Mouse (Mus musculus): Measurements from ENCODE around the gene Pds5b. TPM values are rescaled to one million over a fixed set of nuclear protein-coding genes. Genes with fewer than 3 reads are reported as not detected.

Gene Pds5b
- polyA plus RNA-seq, 1 experiment from 2014 or later: 29.1 TPM

- H3K27ac ChIP-seq (replicated peaks): no peak overlapping the region
Measured at GRCm38 (mm10) chr5:150789039-150789438, 115.5 kb downstream of the Pds5b start.

DNA sequence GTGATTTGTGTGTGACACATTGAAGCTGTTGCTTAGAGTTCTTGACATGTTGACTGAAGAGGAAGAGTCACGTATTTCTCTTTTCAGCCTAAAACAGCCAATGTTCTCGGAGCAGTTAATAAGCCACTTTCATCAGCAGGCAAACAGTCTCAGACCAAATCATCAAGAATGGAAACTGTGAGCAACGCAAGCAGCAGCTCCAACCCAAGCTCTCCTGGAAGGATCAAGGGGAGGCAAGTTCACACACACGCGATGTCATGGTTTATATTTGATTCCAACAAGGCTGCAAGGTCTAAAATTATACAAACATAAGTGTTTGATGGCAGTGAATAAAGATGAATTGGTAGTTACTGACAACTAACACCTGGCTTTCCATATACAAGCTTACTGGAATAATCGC, 120.6 kb downstream of the Pds5b start:
- no peak overlapping the region for H3K27ac ChIP-seq (replicated peaks)
- WGBS: 95% methylated on average over 6 of the region's 6 CpGs
- ATAC-seq (ENCODE audit: low FRiP score): no peak
- H3K9ac ChIP-seq (replicated peaks): no peak overlapping the region
- H3K27me3 ChIP-seq (replicated peaks): no peaks in the 10 kb centered on the region
- H3K36me3 ChIP-seq: peaks cover 44% of the 10 kb centered on the region
- H3K4me2 ChIP-seq: no peak overlapping the region
- no peaks in the 10 kb centered on the region for H3K4me1 ChIP-seq
- no peak overlapping the region for H3K4me3 ChIP-seq (replicated peaks)
- no peaks in the 10 kb centered on the region for H3K9me3 ChIP-seq (replicated peaks)

More at GRCm38 (mm10) chr5:150789039-150789438, 115.5 kb downstream of the Pds5b start:
- Histone ChIP-seq H3K4me2 (no peak overlapping the region), H3K27me3 (replicated peaks) (no peaks in the 10 kb centered on the region), H3K36me3 (peaks cover 33% of the 10 kb centered on the region), H3K4me1 (no peaks in the 10 kb centered on the region), H3K9me3 (replicated peaks) (no peaks in the 10 kb centered on the region), H3K9ac (replicated peaks) (no peak overlapping the region), H3K4me3 (replicated peaks) (no peak overlapping the region)
- WGBS: 90% methylated on average over 2 of the region's 2 CpGs
- no peak for ATAC-seq (ENCODE audit: low FRiP score)

GRCm38 (mm10) chr5:150800056-150800455, 126.5 kb downstream of the Pds5b start:
- no peaks in the 10 kb centered on the region for H3K4me1 ChIP-seq
- H3K36me3 ChIP-seq: peaks cover 49% of the 10 kb centered on the region
- H3K27me3 ChIP-seq (replicated peaks): no peaks in the 10 kb centered on the region
- no peak overlapping the region for H3K27ac ChIP-seq (replicated peaks)
- H3K4me3 ChIP-seq (replicated peaks): no peak overlapping the region
- H3K9me3 ChIP-seq (replicated peaks): no peaks in the 10 kb centered on the region
- no peak overlapping the region for H3K9ac ChIP-seq (replicated peaks)
- WGBS: 91% methylated on average over 2 of the region's 2 CpGs
- H3K4me2 ChIP-seq: no peak overlapping the region
- no peak for ATAC-seq (ENCODE audit: low FRiP score)

DNA sequence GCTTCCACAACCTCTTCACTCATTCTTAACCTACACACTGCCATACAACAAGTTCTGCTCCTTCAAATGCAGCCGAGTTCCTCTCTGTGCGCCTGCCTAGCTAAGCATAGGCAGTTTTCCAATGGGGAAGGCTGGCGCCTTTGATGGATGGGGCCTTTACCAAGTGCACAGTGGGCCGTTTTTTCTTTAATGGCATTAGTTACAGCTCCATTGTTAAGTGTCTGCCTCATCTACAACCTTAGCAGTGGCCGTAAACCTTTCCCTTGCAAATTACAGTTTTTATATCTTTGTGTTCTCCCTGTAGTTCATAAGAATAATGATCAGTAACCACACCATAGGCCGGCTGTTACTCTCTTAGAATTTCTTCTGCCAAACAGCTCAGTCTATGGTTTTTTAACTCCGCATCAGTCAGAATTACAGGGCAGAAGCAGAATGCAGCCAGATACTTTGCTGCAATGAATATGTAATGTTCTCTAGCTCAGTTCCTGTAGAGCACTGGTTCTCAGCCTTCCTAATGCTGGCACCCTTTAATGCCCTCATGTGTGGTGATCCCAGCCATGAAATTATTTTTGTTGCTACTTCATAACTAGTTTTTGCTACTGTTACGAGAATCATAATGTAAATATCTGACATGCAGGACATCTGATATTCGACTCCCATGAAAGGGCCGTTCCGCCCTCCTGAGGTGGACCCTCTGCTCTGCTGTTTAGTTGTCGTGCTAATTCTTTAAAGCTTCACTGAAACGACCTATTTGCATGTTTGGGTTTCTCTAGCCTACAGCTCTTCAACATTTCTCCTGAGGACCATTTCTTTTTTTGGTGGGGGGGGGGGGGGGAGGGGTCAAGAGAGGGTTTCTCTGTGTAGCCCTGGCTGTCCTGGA, 140.8 kb downstream of the Pds5b start:
- H3K4me2 ChIP-seq: no peak overlapping the region
- H3K9me3 ChIP-seq (replicated peaks): no peaks in the 10 kb centered on the region
- H3K27ac ChIP-seq (replicated peaks): peak overlapping the region; percentile 43
- H3K9ac ChIP-seq (replicated peaks): no peak overlapping the region
- no peaks in the 10 kb centered on the region for H3K27me3 ChIP-seq (replicated peaks)
- peak; percentile 53; the same call in 1 of the 2 replicates for ATAC-seq (ENCODE audit: low FRiP score)
- H3K4me3 ChIP-seq (replicated peaks): no peak overlapping the region
- 33% methylated on average over 13 of the region's 13 CpGs for WGBS
- no peaks in the 10 kb centered on the region for H3K36me3 ChIP-seq
- H3K4me1 ChIP-seq: 0 out of 2 replicates have a peak, but pooled peaks cover 10% of the 10 kb centered on the region

DNA sequence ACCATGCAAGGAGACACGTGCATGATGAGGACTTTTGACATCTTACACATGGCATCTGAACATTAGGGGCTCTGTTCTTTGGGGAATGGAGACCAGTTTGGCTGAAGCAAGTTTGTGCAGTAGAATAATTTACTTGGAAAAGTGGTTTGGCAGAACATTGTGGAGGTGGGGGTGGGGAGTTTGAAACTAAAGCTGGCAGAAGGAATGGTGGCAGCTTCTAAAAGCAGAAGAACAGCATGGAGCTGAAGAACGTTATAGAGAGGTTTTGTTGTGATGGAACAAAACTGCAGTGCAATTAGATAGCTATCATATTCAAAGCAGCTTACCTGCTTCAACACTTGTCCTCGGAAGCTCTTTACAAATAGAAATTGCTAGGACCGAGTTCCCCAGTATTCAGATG, 141.9 kb downstream of the Pds5b start:
- no peak for ATAC-seq (ENCODE audit: low FRiP score)
- no peak overlapping the region for H3K4me2 ChIP-seq
- no peaks in the 10 kb centered on the region for H3K9me3 ChIP-seq (replicated peaks)
- no peaks in the 10 kb centered on the region for H3K27me3 ChIP-seq (replicated peaks)
- H3K4me1 ChIP-seq: 0 out of 2 replicates have a peak, but pooled peaks cover 10% of the 10 kb centered on the region
- 91% methylated on average over 4 of the region's 4 CpGs for WGBS
- no peaks in the 10 kb centered on the region for H3K36me3 ChIP-seq
- H3K4me3 ChIP-seq (replicated peaks): no peak overlapping the region
- no peak overlapping the region for H3K27ac ChIP-seq (replicated peaks)
- no peak overlapping the region for H3K9ac ChIP-seq (replicated peaks)

GRCm38 (mm10) chr5:150816775-150817174, 143.2 kb downstream of the Pds5b start:
- no peak for ATAC-seq (ENCODE audit: low FRiP score)

GRCm38 (mm10) chr5:150818041-150818440, 144.5 kb downstream of the Pds5b start:
- Histone ChIP-seq H3K4me1 (0 out of 2 replicates have a peak, but pooled peaks cover 10% of the 10 kb centered on the region), H3K27ac (replicated peaks) (no peak overlapping the region), H3K4me2 (no peak overlapping the region), H3K9ac (replicated peaks) (no peak overlapping the region), H3K9me3 (replicated peaks) (no peaks in the 10 kb centered on the region), H3K4me3 (replicated peaks) (no peak overlapping the region), H3K36me3 (no peaks in the 10 kb centered on the region), H3K27me3 (replicated peaks) (no peaks in the 10 kb centered on the region)
- 60% methylated on average over 2 of the region's 2 CpGs for WGBS
- no peak for ATAC-seq (ENCODE audit: low FRiP score)

More at GRCm38 (mm10) chr5:150816775-150817174, 143.2 kb downstream of the Pds5b start:
- Histone ChIP-seq H3K4me3 (replicated peaks) (no peak overlapping the region), H3K4me2 (no peak overlapping the region), H3K4me1 (0 out of 2 replicates have a peak, but pooled peaks cover 10% of the 10 kb centered on the region), H3K27ac (replicated peaks) (no peak overlapping the region), H3K36me3 (no peaks in the 10 kb centered on the region), H3K27me3 (replicated peaks) (no peaks in the 10 kb centered on the region), H3K9me3 (replicated peaks) (no peaks in the 10 kb centered on the region), H3K9ac (replicated peaks) (no peak overlapping the region)
- 96% methylated on average over 5 of the region's 5 CpGs for WGBS

DNA sequence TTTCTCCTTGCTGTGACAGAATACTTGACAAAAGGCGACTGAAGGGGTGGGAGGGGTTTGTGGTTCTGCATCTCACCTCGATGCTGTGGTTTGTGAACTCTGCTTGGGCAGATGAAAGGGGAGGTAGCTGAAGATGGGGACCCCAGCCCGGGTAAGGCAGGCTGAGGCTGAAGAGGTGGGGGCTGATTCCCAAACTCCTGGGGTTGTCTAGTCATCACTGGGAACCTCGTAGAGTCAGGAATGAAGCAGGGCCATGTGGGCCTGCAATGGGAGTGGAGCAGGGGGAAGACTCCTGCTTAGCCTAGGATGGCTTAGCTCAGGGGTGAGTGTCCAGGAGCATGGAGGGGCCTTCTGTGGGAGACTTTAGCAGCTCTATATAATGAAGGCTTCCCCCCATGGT, 145.3 kb downstream of the Pds5b start:
- H3K4me1 ChIP-seq: 0 out of 2 replicates have a peak, but pooled peaks cover 7% of the 10 kb centered on the region
- no peak for ATAC-seq (ENCODE audit: low FRiP score)
- no peak overlapping the region for H3K4me3 ChIP-seq (replicated peaks)

GRCm38 (mm10) chr5:150819520-150819919, 146.0 kb downstream of the Pds5b start:
- no peak overlapping the region for H3K9ac ChIP-seq (replicated peaks)
- no peak overlapping the region for H3K4me2 ChIP-seq
- no peak for ATAC-seq (ENCODE audit: low FRiP score)
- WGBS: 90% methylated on average over 5 of the region's 5 CpGs
- no peaks in the 10 kb centered on the region for H3K9me3 ChIP-seq (replicated peaks)
- H3K4me3 ChIP-seq (replicated peaks): no peak overlapping the region
- no peak overlapping the region for H3K27ac ChIP-seq (replicated peaks)
- no peaks in the 10 kb centered on the region for H3K36me3 ChIP-seq
- no peaks in the 10 kb centered on the region for H3K27me3 ChIP-seq (replicated peaks)
- 0 out of 2 replicates have a peak, but pooled peaks cover under 1% of the 10 kb centered on the region for H3K4me1 ChIP-seq

More for the DNA sequence above, 145.3 kb downstream of the Pds5b start:
- H3K9me3 ChIP-seq (replicated peaks): no peaks in the 10 kb centered on the region
- no peak overlapping the region for H3K27ac ChIP-seq (replicated peaks)
- 82% methylated on average over 4 of the region's 4 CpGs for WGBS
- no peaks in the 10 kb centered on the region for H3K36me3 ChIP-seq
- no peak overlapping the region for H3K4me2 ChIP-seq
- H3K9ac ChIP-seq (replicated peaks): no peak overlapping the region
- H3K27me3 ChIP-seq (replicated peaks): no peaks in the 10 kb centered on the region

GRCm38 (mm10) chr5:150821152-150821551, 147.6 kb downstream of the Pds5b start:
- no peak for ATAC-seq (ENCODE audit: low FRiP score)

GRCm38 (mm10) chr5:150822781-150823180, 149.2 kb downstream of the Pds5b start:
- no peak for ATAC-seq (ENCODE audit: low FRiP score)
- no peaks in the 10 kb centered on the region for H3K36me3 ChIP-seq

More at GRCm38 (mm10) chr5:150821152-150821551, 147.6 kb downstream of the Pds5b start:
- Histone ChIP-seq H3K9me3 (replicated peaks) (0 out of 2 replicates have a peak, but pooled peaks cover 6% of the 10 kb centered on the region), H3K36me3 (no peaks in the 10 kb centered on the region), H3K27me3 (replicated peaks) (no peaks in the 10 kb centered on the region), H3K27ac (replicated peaks) (no peak overlapping the region), H3K9ac (replicated peaks) (no peak overlapping the region), H3K4me3 (replicated peaks) (no peak overlapping the region), H3K4me2 (no peak overlapping the region), H3K4me1 (no peaks in the 10 kb centered on the region)
- 82% methylated on average over 4 of the region's 4 CpGs for WGBS

GRCm38 (mm10) chr5:150823361-150823760, 149.8 kb downstream of the Pds5b start:
- no peaks in the 10 kb centered on the region for H3K27me3 ChIP-seq (replicated peaks)
- 89% methylated on average over 3 of the region's 3 CpGs for WGBS
- no peak overlapping the region for H3K4me3 ChIP-seq (replicated peaks)
- 0 out of 2 replicates have a peak, but pooled peaks cover 6% of the 10 kb centered on the region for H3K9me3 ChIP-seq (replicated peaks)
- no peak for ATAC-seq (ENCODE audit: low FRiP score)
- no peaks in the 10 kb centered on the region for H3K36me3 ChIP-seq
- no peak overlapping the region for H3K4me2 ChIP-seq
- H3K4me1 ChIP-seq: no peaks in the 10 kb centered on the region; the same call in 1 of the 2 replicates
- no peak overlapping the region for H3K27ac ChIP-seq (replicated peaks)
- H3K9ac ChIP-seq (replicated peaks): no peak overlapping the region

More at GRCm38 (mm10) chr5:150822781-150823180, 149.2 kb downstream of the Pds5b start:
- 86% methylated on average over 6 of the region's 6 CpGs for WGBS
- H3K9me3 ChIP-seq (replicated peaks): 0 out of 2 replicates have a peak, but pooled peaks cover 6% of the 10 kb centered on the region
- H3K27ac ChIP-seq (replicated peaks): no peak overlapping the region
- no peaks in the 10 kb centered on the region for H3K27me3 ChIP-seq (replicated peaks)
- H3K4me3 ChIP-seq (replicated peaks): no peak overlapping the region
- no peak overlapping the region for H3K9ac ChIP-seq (replicated peaks)
- H3K4me2 ChIP-seq: no peak overlapping the region
- no peaks in the 10 kb centered on the region for H3K4me1 ChIP-seq

Measured in neural tube, embryonic 15.5 days (tissue).